In genomic region chr1:181143950-181144836, GRCm38 (mm10) we compare ENCODE assay signal across 7 mouse cellular contexts. TPM values are rescaled to one million over a fixed set of nuclear protein-coding genes. Genes with fewer than 3 reads are reported as not detected.
DNase-seq lines count a peak whose midpoint lies in the region; ATAC-seq lines count a peak whose summit lies in the region.

TSS of gene Nvl (minus strand) at chr1:181144204.
TSS of gene Cnih4 (plus strand) at chr1:181144693.

- H3K36me3 ChIP-seq in embryonic facial prominence, embryonic 11.5 days (replicated peaks; ENCODE audit: control insufficient read depth, insufficient read depth, low read depth, low read length): 0 out of 2 replicates have a peak, but pooled peaks cover 2% of the 10 kb centered on the region
- peaks cover 34% of the 10 kb centered on the region for H3K36me3 ChIP-seq in limb, embryonic 10.5 days
- peaks cover 18% of the 10 kb centered on the region for H3K36me3 ChIP-seq in midbrain, embryonic 13.5 days

- H3K9ac ChIP-seq in embryonic facial prominence, embryonic 11.5 days (replicated peaks; ENCODE audit: low read length): peak within 1 kb of the TSS; percentile 80
- peak within 1 kb of the TSS; percentile 72 for H3K9ac ChIP-seq in midbrain, embryonic 13.5 days (replicated peaks)

- WGBS in embryonic facial prominence, embryonic 11.5 days: under 1% methylated on average over 51 of the region's 52 CpGs
- under 1% methylated on average over 52 of the region's 52 CpGs for WGBS in limb, embryonic 10.5 days
- WGBS in midbrain, embryonic 13.5 days: under 1% methylated on average over 52 of the region's 52 CpGs

- ATAC-seq in embryonic facial prominence, embryonic 11.5 days (replicated peaks; ENCODE audit: insufficient number of reproducible peaks, low FRiP score, low TSS enrichment, low read depth): peak; percentile 100
- ATAC-seq in granulocyte monocyte progenitor cell, adult 5-6 weeks (replicated peaks; ENCODE audit: poor library complexity, severe bottlenecking): peak; percentile 98
- ATAC-seq in midbrain, embryonic 13.5 days: peak; percentile 100

- H3K27ac ChIP-seq in embryonic facial prominence, embryonic 11.5 days (replicated peaks; ENCODE audit: low read depth, low read length): peak within 1 kb of the TSS; percentile 73
- H3K27ac ChIP-seq in limb, embryonic 10.5 days: peak within 1 kb of the TSS; percentile 89
- H3K27ac ChIP-seq in midbrain, embryonic 13.5 days: peak within 1 kb of the TSS; percentile 71

- no peaks in the 10 kb centered on the region for H3K27me3 ChIP-seq in embryonic facial prominence, embryonic 11.5 days (ENCODE audit: control insufficient read depth, insufficient read depth, low read length)
- no peaks in the 10 kb centered on the region for H3K27me3 ChIP-seq in limb, embryonic 10.5 days (ENCODE audit: low read depth, poor library complexity, severe bottlenecking)
- H3K27me3 ChIP-seq in midbrain, embryonic 13.5 days: no peaks in the 10 kb centered on the region

- peak within 1 kb of the TSS; percentile 82 for H3K4me3 ChIP-seq in embryonic facial prominence, embryonic 11.5 days (ENCODE audit: low read depth, low read length)
- peak within 1 kb of the TSS; percentile 87 for H3K4me3 ChIP-seq in limb, embryonic 10.5 days
- peak within 1 kb of the TSS; percentile 79 for H3K4me3 ChIP-seq in midbrain, embryonic 13.5 days (replicated peaks)

- no peaks in the 10 kb centered on the region for H3K4me1 ChIP-seq in embryonic facial prominence, embryonic 11.5 days (ENCODE audit: control insufficient read depth, insufficient read depth, low read length)
- peaks cover 26% of the 10 kb centered on the region for H3K4me1 ChIP-seq in limb, embryonic 10.5 days
- peaks cover 30% of the 10 kb centered on the region for H3K4me1 ChIP-seq in midbrain, embryonic 13.5 days (replicated peaks)

- no peaks in the 10 kb centered on the region for H3K9me3 ChIP-seq in embryonic facial prominence, embryonic 11.5 days (replicated peaks; ENCODE audit: control insufficient read depth, low read length)
- no peaks in the 10 kb centered on the region for H3K9me3 ChIP-seq in limb, embryonic 10.5 days (replicated peaks)
- no peaks in the 10 kb centered on the region for H3K9me3 ChIP-seq in midbrain, embryonic 13.5 days

- peak; percentile 95 for DNase-seq in adrenal gland, postnatal 14 days
- DNase-seq in embryonic facial prominence, embryonic 11.5 days (ENCODE audit: low spot score): peak; percentile 97
- peak; percentile 94 for DNase-seq in kidney, adult 11 months
- DNase-seq in limb, embryonic 10.5 days (ENCODE audit: low spot score): peak; percentile 98
- DNase-seq in spleen, adult 12 weeks (ENCODE audit: low spot score): peak; percentile 89

- peak within 1 kb of the TSS; percentile 68 for H3K4me2 ChIP-seq in embryonic facial prominence, embryonic 11.5 days (ENCODE audit: low read depth, low read length)
- H3K4me2 ChIP-seq in midbrain, embryonic 13.5 days (replicated peaks): peak within 1 kb of the TSS; percentile 79

RNA-seq across cellular contexts. Expression of gene Nvl, which starts in this region (rescaled TPM):
- 17.4 and 21.5 TPM in 2 replicates for total RNA-seq in adrenal gland, postnatal 14 days (2021)
- 36.3 and 40.9 TPM in 2 replicates for polyA plus RNA-seq in embryonic facial prominence, embryonic 11.5 days (2014; fragmentation: Nextera tagmentation; extraction: Ambion mirVana)
- 43.2 and 52.6 TPM in 2 replicates for total RNA-seq in granulocyte monocyte progenitor cell, adult 5-6 weeks (2014; fragmentation: Nextera tagmentation)
- 24.9 and 26.2 TPM in 2 replicates for total RNA-seq in granulocyte monocyte progenitor cell, adult 5-6 weeks (2017)
- polyA plus RNA-seq in limb, embryonic 10.5 days (2016; fragmentation: Nextera tagmentation; extraction: Ambion mirVana): 44.7 and 49.2 TPM in 2 replicates
- 42.3 and 45.8 TPM in 2 replicates for polyA plus RNA-seq in midbrain, embryonic 13.5 days (2015; fragmentation: Nextera tagmentation; extraction: Ambion mirVana)

RNA-seq across cellular contexts. Expression of gene Cnih4, which starts in this region (rescaled TPM):
- 44.2 and 47.9 TPM in 2 replicates for total RNA-seq in adrenal gland, postnatal 14 days (2021)
- 89.0 and 92.0 TPM in 2 replicates for polyA plus RNA-seq in embryonic facial prominence, embryonic 11.5 days (2014; fragmentation: Nextera tagmentation; extraction: Ambion mirVana)
- 86.6 and 91.4 TPM in 2 replicates for total RNA-seq in granulocyte monocyte progenitor cell, adult 5-6 weeks (2014; fragmentation: Nextera tagmentation)
- total RNA-seq in granulocyte monocyte progenitor cell, adult 5-6 weeks (2017): 99.8 and 109 TPM in 2 replicates
- 111 and 119 TPM in 2 replicates for polyA plus RNA-seq in limb, embryonic 10.5 days (2016; fragmentation: Nextera tagmentation; extraction: Ambion mirVana)
- polyA plus RNA-seq in midbrain, embryonic 13.5 days (2015; fragmentation: Nextera tagmentation; extraction: Ambion mirVana): 77.6 and 78.5 TPM in 2 replicates

Comparison
In these comparisons a context has a peak if more than half of its experiments do, and no peak if none do; other contexts are left out.
1. Peak in every context shown above with its lines: DNase-seq, ATAC-seq, H3K4me3 ChIP-seq and H3K27ac ChIP-seq.